Mouse (Mus musculus): ENCODE measurements around the gene Cdhr1.

DNA sequence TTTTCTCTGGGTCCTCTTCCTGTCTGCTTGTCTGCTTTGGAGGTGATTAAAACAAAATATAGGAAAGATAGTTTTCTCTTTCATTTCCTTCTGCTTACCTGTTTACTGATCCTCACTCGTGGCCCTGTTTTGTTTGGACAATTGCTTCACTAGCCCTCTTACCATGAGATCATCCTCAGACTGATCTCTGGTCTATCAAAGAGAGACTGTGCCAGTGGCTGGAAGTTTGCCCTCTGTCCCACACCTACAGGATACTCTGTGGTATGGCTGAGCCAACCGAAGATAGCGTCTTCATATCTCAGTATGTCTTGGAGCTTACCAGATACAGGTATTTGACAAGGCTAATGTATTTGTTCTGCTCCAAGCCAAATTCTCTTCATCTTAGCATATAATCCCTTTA is 70.2 kb downstream of the Cdhr1 start:
- TF ChIP-seq CTCF (IDR thresholded peaks at IDR 0.05; ENCODE audit: borderline replicate concordance, control insufficient read depth, extremely low read depth, insufficient read depth, low read length, poor library complexity) (no peak), POLR2A (IDR thresholded peaks at IDR 0.05; ENCODE audit: control insufficient read depth, extremely low read depth, insufficient read depth, low read length, poor library complexity) (no peak)

Measured in thymus, adult 2 months (tissue).